In the genomic region with DNA sequence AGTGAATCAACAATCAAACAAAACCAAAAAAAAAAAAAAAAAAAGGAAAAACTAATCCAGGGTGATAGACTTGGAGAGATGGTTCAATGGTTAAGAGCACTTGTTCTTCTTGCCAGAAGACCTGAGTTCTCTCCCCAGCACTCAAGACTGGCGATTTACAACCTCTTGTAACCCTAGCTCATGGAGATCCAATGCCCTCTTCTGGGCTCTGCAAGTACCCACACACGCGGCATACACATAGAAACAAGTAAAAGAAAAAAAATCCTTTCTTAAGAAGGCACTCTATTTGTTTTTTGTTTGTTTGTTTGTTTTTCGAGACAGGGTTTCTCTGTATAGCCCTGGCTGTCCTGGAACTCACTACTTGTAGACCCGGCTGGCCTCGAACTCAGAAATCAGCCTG, we compare ENCODE assay signal across 8 mouse cellular contexts. TPM values are rescaled to one million over a fixed set of nuclear protein-coding genes. Genes with fewer than 3 reads are reported as not detected.
DNase-seq lines count a peak whose midpoint lies in the region; ATAC-seq and TF ChIP-seq lines count a peak whose summit lies in the region.

No protein-coding gene starts in this region.

- no peak overlapping the region for H3K9ac ChIP-seq in heart, embryonic 14.5 days (ENCODE audit: low read length)
- H3K9ac ChIP-seq in ES-Bruce4 (ENCODE audit: low read depth, poor library complexity, severe bottlenecking): peak overlapping the region; percentile 50
- H3K9ac ChIP-seq in forebrain, embryonic 16.5 days (replicated peaks; ENCODE audit: low read depth, low read length): no peak overlapping the region

- peaks cover 20% of the 10 kb centered on the region for H3K36me3 ChIP-seq in heart, embryonic 14.5 days (ENCODE audit: control insufficient read depth, insufficient read depth, low read length)
- peaks cover 9% of the 10 kb centered on the region; the same call in 1 of the 2 replicates for H3K36me3 ChIP-seq in ES-Bruce4 (ENCODE audit: control insufficient read depth, insufficient read depth, low read length, poor library complexity, severe bottlenecking)
- H3K36me3 ChIP-seq in forebrain, embryonic 16.5 days (ENCODE audit: control insufficient read depth, insufficient read depth): no peaks in the 10 kb centered on the region; the same call in 1 of the 2 replicates
- peaks cover 11% of the 10 kb centered on the region for H3K36me3 ChIP-seq in macrophage (ENCODE audit: inconsistent target)

- 83% methylated on average over 6 of the region's 6 CpGs for WGBS in heart, embryonic 14.5 days
- WGBS in forebrain, embryonic 16.5 days: 90% methylated on average over 6 of the region's 6 CpGs
- WGBS in macrophage (ENCODE audit: missing documents): 87% methylated on average over 6 of the region's 6 CpGs

- TF ChIP-seq POLR2A in ES-Bruce4 (IDR thresholded peaks at IDR 0.05; ENCODE audit: insufficient read depth, low read length): no peak

- H3K4me1 ChIP-seq in heart, embryonic 14.5 days (ENCODE audit: control insufficient read depth in 2 of 2, insufficient read depth in 2 of 2, low read length in 2 of 2): peaks cover 0 to 12% of the 10 kb centered on the region in 2 experiments; a peak in 2 of 4 replicates
- H3K4me1 ChIP-seq in ES-Bruce4 (ENCODE audit: control insufficient read depth, insufficient read depth, low read length): no peaks in the 10 kb centered on the region
- H3K4me1 ChIP-seq in forebrain, embryonic 16.5 days (replicated peaks; ENCODE audit: control insufficient read depth, insufficient read depth, low read length): peaks cover 13% of the 10 kb centered on the region

- H3K27me3 ChIP-seq in heart, embryonic 14.5 days (ENCODE audit: control insufficient read depth, insufficient read depth, low read length): no peaks in the 10 kb centered on the region
- H3K27me3 ChIP-seq in ES-Bruce4 (ENCODE audit: control insufficient read depth, insufficient read depth, low read length, poor library complexity, severe bottlenecking): no peaks in the 10 kb centered on the region
- H3K27me3 ChIP-seq in forebrain, embryonic 16.5 days (replicated peaks; ENCODE audit: control insufficient read depth, insufficient read depth, low read length): no peaks in the 10 kb centered on the region

- no peak for ATAC-seq in heart, embryonic 14.5 days (ENCODE audit: insufficient number of reproducible peaks, insufficient read depth, low FRiP score, low read depth)
- ATAC-seq in forebrain, embryonic 16.5 days: no peak

- H3K9me3 ChIP-seq in heart, embryonic 14.5 days (ENCODE audit: control insufficient read depth, low read length): no peaks in the 10 kb centered on the region
- no peaks in the 10 kb centered on the region for H3K9me3 ChIP-seq in ES-Bruce4 (replicated peaks; ENCODE audit: control insufficient read depth, insufficient read depth, low read length, poor library complexity, severe bottlenecking)
- no peaks in the 10 kb centered on the region for H3K9me3 ChIP-seq in forebrain, embryonic 16.5 days (ENCODE audit: control insufficient read depth, low read length)

- no peak for TF ChIP-seq CTCF in ES-Bruce4 (IDR thresholded peaks at IDR 0.05; ENCODE audit: low read depth, low read length)

- peak overlapping the region in 1 of 2 experiments; percentile 83; a peak in 1 of 4 replicates for H3K4me3 ChIP-seq in heart, embryonic 14.5 days (ENCODE audit: control insufficient read depth in 1 of 2, insufficient read depth in 1 of 2, low read depth in 1 of 2, low read length in 2 of 2)
- H3K4me3 ChIP-seq in ES-Bruce4 (ENCODE audit: low read depth, low read length): peak overlapping the region; percentile 60
- peak overlapping the region; percentile 68 for H3K4me3 ChIP-seq in forebrain, embryonic 16.5 days (replicated peaks; ENCODE audit: low read length)
- peak overlapping the region; percentile 98; the same call in 1 of the 2 replicates for H3K4me3 ChIP-seq in macrophage (ENCODE audit: inconsistent target)

- H3K4me2 ChIP-seq in heart, embryonic 14.5 days (ENCODE audit: low read length): peak overlapping the region; percentile 77
- H3K4me2 ChIP-seq in forebrain, embryonic 16.5 days (ENCODE audit: low read length): peak overlapping the region; percentile 47

- TF ChIP-seq EP300 in ES-Bruce4 (IDR thresholded peaks at IDR 0.05; ENCODE audit: insufficient read depth, low read depth, low read length): no peak

- H3K79me2 ChIP-seq in macrophage (ENCODE audit: inconsistent target): peaks cover 23% of the 10 kb centered on the region

- H3K27ac ChIP-seq in heart, embryonic 14.5 days (replicated peaks in 1 of 2; ENCODE audit: control insufficient read depth in 1 of 2, insufficient read depth in 1 of 2, low read depth in 2 of 2, low read length in 2 of 2): peak overlapping the region in 1 of 2 experiments; percentile 75; a peak in 1 of 4 replicates
- H3K27ac ChIP-seq in ES-Bruce4 (ENCODE audit: insufficient read depth, low read length) (peak overlapping the region; percentile 89), macrophage (no peak overlapping the region)
- peak overlapping the region; percentile 83; the same call in 1 of the 2 replicates for H3K27ac ChIP-seq in forebrain, embryonic 16.5 days (ENCODE audit: low read length)

- DNase-seq in heart, adult 18-20 months: no peak
- no peak for DNase-seq in cerebellum, adult 11-12 months
- DNase-seq in cerebellum, adult 9-11 months: no peak
- no peak for DNase-seq in thymus, adult 18-20 months

RNA-seq across cellular contexts. Expression of gene Tmub2, which starts 0.8 kb away (rescaled TPM):
- polyA plus RNA-seq in heart, embryonic 14.5 days (2014; fragmentation: Nextera tagmentation; extraction: Ambion mirVana): 39.1 and 46.5 TPM in 2 replicates
- 10 to 100 TPM; 24.4 to 26.7 TPM for total RNA-seq in heart, adult 18-20 months (2021)
- polyA plus RNA-seq in ES-Bruce4 (2011; ENCODE audit: insufficient read depth, insufficient read length, low read depth, missing spikeins) (19.7 and 20.0 TPM in 2 replicates), macrophage (2018) (30.1 to 47.5 TPM (median 30.9 TPM) in 3 replicates)
- 75.8 and 78.7 TPM in 2 replicates for polyA plus RNA-seq in forebrain, embryonic 16.5 days (2015; fragmentation: Nextera tagmentation; extraction: Ambion mirVana)
- total RNA-seq in macrophage (2018; cell fraction: chromatin; rRNA removed): 10 to 100 TPM in 25 of 26 experiments, 1 to 10 TPM in 1; 6.5 to 31.2 (median 20.5) TPM
- total RNA-seq in macrophage (2018; cell fraction: cytosol; rRNA removed): 10 to 100 TPM; 30.1 to 49.7 (median 43.3) TPM
- total RNA-seq in macrophage (2018; cell fraction: nucleus; rRNA removed): 10 to 100 TPM; 18.7 to 61.6 (median 41.7) TPM

RNA-seq across cellular contexts. Expression of gene Atxn7l3, which starts 12.5 kb away (rescaled TPM):
- polyA plus RNA-seq in heart, embryonic 14.5 days (2014; fragmentation: Nextera tagmentation; extraction: Ambion mirVana): 7.0 and 10.6 TPM in 2 replicates
- 10 to 100 TPM; 19.2 to 22.6 TPM for total RNA-seq in heart, adult 18-20 months (2021)
- polyA plus RNA-seq in ES-Bruce4 (2011; ENCODE audit: insufficient read depth, insufficient read length, low read depth, missing spikeins) (44.3 and 50.3 TPM in 2 replicates), macrophage (2018) (14.9 to 36.0 TPM (median 29.4 TPM) in 3 replicates)
- 28.5 and 29.5 TPM in 2 replicates for polyA plus RNA-seq in forebrain, embryonic 16.5 days (2015; fragmentation: Nextera tagmentation; extraction: Ambion mirVana)
- 10 to 100 TPM; 14.4 to 80.8 (median 50.6) TPM for total RNA-seq in macrophage (2018; cell fraction: chromatin; rRNA removed)
- 10 to 100 TPM; 26.2 to 49.2 (median 39.8) TPM for total RNA-seq in macrophage (2018; cell fraction: cytosol; rRNA removed)
- 10 to 100 TPM; 27.4 to 81.9 (median 56.8) TPM for total RNA-seq in macrophage (2018; cell fraction: nucleus; rRNA removed)

RNA-seq across cellular contexts. Expression of gene Asb16, which starts 15.4 kb away (rescaled TPM):
- 0.09 and 0.11 TPM in 2 replicates for polyA plus RNA-seq in heart, embryonic 14.5 days (2014; fragmentation: Nextera tagmentation; extraction: Ambion mirVana)
- total RNA-seq in heart, adult 18-20 months (2021): 1 to 10 TPM; 1.2 TPM
- 0.70 and 2.3 TPM in 2 replicates for polyA plus RNA-seq in ES-Bruce4 (2011; ENCODE audit: insufficient read depth, insufficient read length, low read depth, missing spikeins)
- not detected in 2 replicates for polyA plus RNA-seq in forebrain, embryonic 16.5 days (2015; fragmentation: Nextera tagmentation; extraction: Ambion mirVana)
- not detected for total RNA-seq in macrophage (2018; cell fraction: chromatin; rRNA removed)
- total RNA-seq in macrophage (2018; cell fraction: cytosol; rRNA removed): under 1 TPM in 2 of 26 experiments, not detected in 24; 0.04 to 0.09 TPM
- total RNA-seq in macrophage (2018; cell fraction: nucleus; rRNA removed): not detected
- not detected in 3 replicates for polyA plus RNA-seq in macrophage (2018)

RNA-seq across cellular contexts. Expression of gene BC030867, which starts 35.2 kb away (rescaled TPM):
- 8.7 and 10.3 TPM in 2 replicates for polyA plus RNA-seq in heart, embryonic 14.5 days (2014; fragmentation: Nextera tagmentation; extraction: Ambion mirVana)
- under 1 TPM; 0.22 to 0.28 TPM for total RNA-seq in heart, adult 18-20 months (2021)
- polyA plus RNA-seq in ES-Bruce4 (2011; ENCODE audit: insufficient read depth, insufficient read length, low read depth, missing spikeins) (32.5 and 34.0 TPM in 2 replicates), macrophage (2018) (0.22 to 4.2 TPM (median 1.5 TPM) in 3 replicates)
- polyA plus RNA-seq in forebrain, embryonic 16.5 days (2015; fragmentation: Nextera tagmentation; extraction: Ambion mirVana): 5.4 and 5.5 TPM in 2 replicates
- 1 to 10 TPM in 20 of 26 experiments, under 1 TPM in 5, not detected in 1; 0.41 to 8.4 (median 1.8) TPM for total RNA-seq in macrophage (2018; cell fraction: chromatin; rRNA removed)
- total RNA-seq in macrophage (2018; cell fraction: cytosol; rRNA removed): 1 to 10 TPM in 7 of 26 experiments, under 1 TPM in 19; 0.08 to 1.6 (median 0.71) TPM
- 1 to 10 TPM in 18 of 26 experiments, under 1 TPM in 7, not detected in 1; 0.31 to 9.6 (median 1.6) TPM for total RNA-seq in macrophage (2018; cell fraction: nucleus; rRNA removed)

RNA-seq across cellular contexts. Expression of gene Ubtf, which starts 35.6 kb away (rescaled TPM):
- polyA plus RNA-seq in heart, embryonic 14.5 days (2014; fragmentation: Nextera tagmentation; extraction: Ambion mirVana): 50.2 and 53.6 TPM in 2 replicates
- 10 to 100 TPM; 49.2 to 49.9 TPM for total RNA-seq in heart, adult 18-20 months (2021)
- polyA plus RNA-seq in ES-Bruce4 (2011; ENCODE audit: insufficient read depth, insufficient read length, low read depth, missing spikeins) (81.7 and 82.0 TPM in 2 replicates), macrophage (2018) (44.6 to 66.0 TPM (median 62.1 TPM) in 3 replicates)
- 99.1 and 116 TPM in 2 replicates for polyA plus RNA-seq in forebrain, embryonic 16.5 days (2015; fragmentation: Nextera tagmentation; extraction: Ambion mirVana)
- total RNA-seq in macrophage (2018; cell fraction: chromatin; rRNA removed): 100 to 1,000 TPM in 17 of 26 experiments, 10 to 100 TPM in 9; 61.9 to 319 (median 115) TPM
- total RNA-seq in macrophage (2018; cell fraction: cytosol; rRNA removed): 10 to 100 TPM; 34.6 to 66.8 (median 49.1) TPM
- 100 to 1,000 TPM in 1 of 26 experiments, 10 to 100 TPM in 25; 46.9 to 110 (median 73.5) TPM for total RNA-seq in macrophage (2018; cell fraction: nucleus; rRNA removed)
